Mouse (Mus musculus) forebrain, postnatal 0 days (tissue): Measurements from ENCODE around the gene Paf1. TPM values are rescaled to one million over a fixed set of nuclear protein-coding genes. Genes with fewer than 3 reads are reported as not detected.

Source experiments
- ATAC-seq: fragments of 200-750 bp; cut with Nextera tagmentation; 2 replicates; pipeline ENCODE4 v1.8.0; 2017; ENCODE audit warnings: mild to moderate bottlenecking, moderate library complexity
- DNase-seq: peaks from one replicate; pipeline ENCODE4 v3.0.0-alpha.2; 2015
- H3K27ac ChIP-seq: fragments of 300-500 bp; sonication (generic); 2 replicates; pipeline ENCODE4 v1.5.1; 2014; ENCODE audit warnings: low read depth, mild to moderate bottlenecking, antibody characterized with exemption, low read length, moderate library complexity, mixed read lengths
- H3K27me3 ChIP-seq: fragments of 300-500 bp; sonication (generic); 2 replicates; pipeline ENCODE4 v1.6.1; 2014; ENCODE audit warnings: mild to moderate bottlenecking, low read length, mixed read lengths; ENCODE audit not compliant: insufficient read depth
- H3K36me3 ChIP-seq: fragments of 300-500 bp; sonication (generic); 2 replicates; pipeline ENCODE4 v1.6.1; 2014; ENCODE audit warnings: mild to moderate bottlenecking, moderate library complexity; ENCODE audit not compliant: insufficient read depth
- H3K4me1 ChIP-seq: fragments of 300-500 bp; sonication (generic); 2 replicates; pipeline ENCODE4 v1.6.1; 2014; ENCODE audit warnings: antibody characterized with exemption; ENCODE audit not compliant: insufficient read depth
- H3K4me2 ChIP-seq: fragments of 300-500 bp; sonication (generic); 2 replicates; pipeline ENCODE4 v1.6.1; 2014; ENCODE audit warnings: low read depth, mild to moderate bottlenecking, moderate library complexity
- H3K4me3 ChIP-seq: fragments of 300-500 bp; sonication (generic); 2 replicates; pipeline ENCODE4 v1.5.1; 2014; ENCODE audit warnings: low read depth, low read length, mixed read lengths
- H3K9ac ChIP-seq: fragments of 300-500 bp; sonication (generic); 2 replicates; pipeline ENCODE4 v1.6.1; 2014; ENCODE audit warnings: mild to moderate bottlenecking
- H3K9me3 ChIP-seq: fragments of 300-500 bp; sonication (generic); 2 replicates; pipeline ENCODE4 v1.6.1; 2016; ENCODE audit warnings: low read length
- CTCF ChIP-seq: sonication (generic); IDR thresholded peaks from 2 replicates; pipeline ENCODE4 v1.5.1; 2016; ENCODE audit warnings: antibody characterized with exemption, control low read depth, low read depth
- WGBS: fragments of 180-500 bp; shearing (Covaris S2); extraction: QIAGEN DNeasy Blood & Tissue Kit; methylation state at CpG from one replicate; pipeline ENCODE4 v1.1.7; 2014; 5-methylcytosine and 5-hydroxymethylcytosine counted together
- polyA plus RNA-seq: library from polyadenylated mRNA; unstranded; fragments of >200 nt; fragmentation: Nextera tagmentation; extraction: Ambion mirVana; gene quantifications from 2 replicates; pipeline ENCODE4 v1.2.1, GENCODE M21; 2015
- total RNA-seq: library from RNA; depleted of rRNA; stranded (reverse); fragments of >200 nt; gene quantifications from 2 replicates; pipeline ENCODE4 v1.2.3, GENCODE M21; 2014

Gene Paf1
- total and polyA plus RNA-seq, 2 experiments from 2014 or later = 74.8 to 92.7 TPM

- Histone ChIP-seq H3K9ac (peak overlapping the region; percentile 53), H3K27me3 (no peaks in the 10 kb centered on the region)
- under 1% methylated on average over 36 of the region's 36 CpGs for WGBS
These were observed 17.4 kb upstream of the Paf1 start for GRCm38 (mm10) chr7:28375176-28375921.

DNA sequence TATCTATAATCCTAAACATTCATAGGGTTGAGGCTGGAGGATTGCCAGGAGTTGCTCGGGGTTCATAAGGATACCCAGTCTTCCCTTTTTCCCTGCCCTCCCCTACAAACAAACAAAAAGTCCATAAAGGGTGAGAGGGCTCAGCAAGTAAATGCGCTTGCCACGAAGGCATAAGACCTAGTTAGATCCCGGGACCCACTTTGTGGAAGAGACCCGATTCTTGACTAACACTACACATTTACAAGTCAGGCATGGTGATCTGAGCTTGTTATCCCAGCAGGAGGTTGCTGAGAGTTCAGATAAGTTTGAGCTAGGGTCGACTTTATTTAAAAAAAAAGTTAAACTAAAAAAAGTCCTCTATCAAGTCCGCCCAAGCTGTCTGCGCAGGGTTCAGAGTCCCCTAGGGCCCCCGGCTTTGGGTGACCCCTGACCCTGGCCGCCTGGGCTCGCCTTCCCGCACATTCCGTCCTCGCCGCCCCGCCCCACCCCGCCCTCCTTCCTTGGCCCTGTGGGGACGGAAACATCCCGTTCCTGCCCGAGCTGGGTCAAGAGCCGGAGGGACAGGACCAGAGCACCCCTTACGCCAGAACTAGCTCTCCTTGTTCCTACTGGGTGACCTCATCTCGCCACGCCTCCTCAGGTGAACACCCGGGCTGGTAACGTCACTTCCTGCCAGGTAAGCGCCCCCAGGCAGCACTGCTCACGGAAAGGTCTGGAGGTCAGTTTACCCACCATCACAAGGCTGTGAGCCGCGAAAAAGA is 16.6 kb upstream of the Paf1 start:
- Histone ChIP-seq H3K9ac (peak overlapping the region; percentile 53), H3K27me3 (peaks cover 4% of the 10 kb centered on the region; the same call in 1 of the 2 replicates), H3K4me3 (peak overlapping the region; percentile 45), H3K9me3 (no peaks in the 10 kb centered on the region), H3K4me1 (peaks cover 18% of the 10 kb centered on the region), H3K36me3 (no peaks in the 10 kb centered on the region), H3K27ac (peak overlapping the region; percentile 80), H3K4me2 (peak overlapping the region; percentile 67)
- no peak for TF ChIP-seq CTCF
- ATAC-seq = no peak
- WGBS = 9% methylated on average over 30 of the region's 30 CpGs
- peak; percentile 17 for DNase-seq

More at GRCm38 (mm10) chr7:28375176-28375921, 17.4 kb upstream of the Paf1 start:
- TF ChIP-seq CTCF = no peak
- H3K27ac ChIP-seq = peak overlapping the region; percentile 80
- no peaks in the 10 kb centered on the region for H3K9me3 ChIP-seq
- DNase-seq (peak; percentile 82), ATAC-seq (peak; percentile 41)
- peaks cover 26% of the 10 kb centered on the region for H3K4me1 ChIP-seq
- H3K4me3 ChIP-seq = peak overlapping the region; percentile 45
- H3K36me3 ChIP-seq = no peaks in the 10 kb centered on the region
- peak overlapping the region; percentile 67 for H3K4me2 ChIP-seq

- no peak for TF ChIP-seq CTCF
- Histone ChIP-seq H3K4me2 (peak overlapping the region; percentile 90), H3K36me3 (no peaks in the 10 kb centered on the region), H3K9ac (0 out of 2 replicates have a peak overlapping the region, but pooled peaks have one; percentile 70), H3K4me3 (peak overlapping the region; percentile 59; the same call in 1 of the 2 replicates), H3K4me1 (peaks cover 23% of the 10 kb centered on the region), H3K27ac (no peak overlapping the region), H3K27me3 (peaks cover 4% of the 10 kb centered on the region; the same call in 1 of the 2 replicates), H3K9me3 (no peaks in the 10 kb centered on the region)
- DNase-seq (no peak), ATAC-seq (no peak)
- WGBS = 84% methylated on average over 18 of the region's 18 CpGs
These were observed 15.3 kb upstream of the Paf1 start for GRCm38 (mm10) chr7:28377190-28378065.

DNA sequence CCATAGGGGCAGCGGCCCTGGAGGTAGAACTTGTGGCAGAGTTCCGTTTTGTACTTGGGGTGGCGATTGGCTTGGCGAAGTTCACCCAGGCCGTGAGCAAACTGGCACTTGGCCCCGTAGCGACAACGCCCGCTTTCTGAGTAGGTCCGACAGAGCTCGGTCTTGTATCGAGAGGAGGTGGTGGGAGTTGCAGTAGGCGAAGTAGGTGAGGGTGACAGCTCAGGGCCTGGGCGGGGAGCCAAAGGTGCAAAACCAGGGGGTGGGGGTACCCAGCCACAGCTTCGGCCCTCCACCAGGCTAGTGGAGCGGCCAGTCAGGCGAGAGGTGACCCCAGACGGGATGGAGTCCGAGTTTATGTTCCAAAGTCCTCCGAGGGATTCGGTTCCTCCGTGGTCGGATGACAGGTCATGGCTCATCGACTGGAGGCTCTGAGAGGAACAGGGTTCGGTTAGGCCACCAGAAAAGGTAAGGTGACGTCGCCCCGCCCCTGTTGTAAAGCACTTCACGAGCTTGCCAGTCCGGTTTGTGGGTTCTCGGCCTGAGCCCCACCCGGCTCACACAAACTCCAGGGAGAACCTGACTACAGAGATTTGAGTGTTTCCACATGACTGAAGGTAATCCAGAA is 14.6 kb upstream of the Paf1 start:
- no peak overlapping the region for H3K27ac ChIP-seq
- peak overlapping the region; percentile 59 for H3K4me3 ChIP-seq
- peaks cover 23% of the 10 kb centered on the region for H3K4me1 ChIP-seq
- ATAC-seq = no peak
- peak overlapping the region; percentile 90 for H3K4me2 ChIP-seq
- 54% methylated on average over 32 of the region's 32 CpGs for WGBS
- no peaks in the 10 kb centered on the region for H3K9me3 ChIP-seq
- H3K9ac ChIP-seq = peak overlapping the region; percentile 70
- no peaks in the 10 kb centered on the region for H3K36me3 ChIP-seq
- H3K27me3 ChIP-seq = peaks cover 4% of the 10 kb centered on the region; the same call in 1 of the 2 replicates
- DNase-seq = no peak
- no peak for TF ChIP-seq CTCF

DNA sequence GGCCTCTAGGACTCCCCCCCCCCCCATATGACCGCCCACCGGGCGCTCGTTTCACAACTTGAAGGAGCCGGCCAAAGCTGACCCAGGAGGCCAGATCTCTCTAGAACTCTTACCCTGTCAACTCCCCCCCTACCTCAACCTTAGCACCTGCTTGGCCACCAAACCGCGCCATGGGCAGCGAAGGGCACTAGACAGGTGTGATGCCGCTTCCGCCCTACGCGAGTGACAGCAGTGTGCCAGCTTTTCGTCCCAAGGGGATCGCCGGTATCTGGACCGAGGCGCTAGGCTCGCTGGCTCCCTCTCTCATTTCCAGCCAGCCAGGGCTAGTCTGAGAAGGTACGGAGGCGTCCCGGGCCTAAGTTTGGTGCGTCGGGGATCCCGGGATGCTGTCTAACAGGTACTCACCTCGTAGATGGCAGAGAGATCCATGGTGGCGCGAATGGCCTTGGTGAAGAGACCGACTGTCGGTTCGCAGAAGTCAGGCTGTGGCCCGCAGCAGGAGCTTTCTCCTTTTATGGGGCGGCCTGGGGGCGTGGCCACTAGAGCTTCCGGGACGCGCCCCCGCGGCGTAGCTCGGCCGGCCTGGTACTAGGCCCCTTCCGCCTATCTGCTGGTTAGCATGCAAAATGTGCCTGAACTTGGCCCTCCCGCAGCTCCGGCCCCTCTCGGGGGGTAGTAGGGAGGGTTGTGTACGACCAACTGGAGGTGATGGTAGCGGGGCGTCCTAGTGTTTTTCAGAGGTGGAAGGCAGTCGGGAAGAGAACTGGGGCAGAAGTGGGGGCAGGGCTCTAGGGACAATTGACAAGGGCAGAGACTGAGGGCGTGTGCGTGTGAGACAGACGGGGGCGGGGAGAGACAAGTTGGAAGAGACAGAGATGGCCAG is 13.7 kb upstream of the Paf1 start:
- Histone ChIP-seq H3K4me3 (peak overlapping the region; percentile 59), H3K4me2 (peak overlapping the region; percentile 90), H3K36me3 (no peaks in the 10 kb centered on the region), H3K9me3 (no peaks in the 10 kb centered on the region), H3K4me1 (peaks cover 23% of the 10 kb centered on the region), H3K27ac (peak overlapping the region; percentile 79), H3K9ac (peak overlapping the region; percentile 70), H3K27me3 (peaks cover 4% of the 10 kb centered on the region; the same call in 1 of the 2 replicates)
- ATAC-seq (peak; percentile 64), DNase-seq (peak; percentile 84)
- WGBS = 2% methylated on average over 52 of the region's 53 CpGs
- peak; percentile 10; the same call in 1 of the 2 replicates for TF ChIP-seq CTCF
